Mouse (Mus musculus) lung, embryonic 14.5 days (tissue): ENCODE measurements around the gene Akt1. TPM values are rescaled to one million over a fixed set of nuclear protein-coding genes. Genes with fewer than 3 reads are reported as not detected.
A peak's percentile ranks its signal among the peaks of the same experiment; 100 is the strongest.

Source experiments
- ATAC-seq: fragments of 200-750 bp; cut with Nextera tagmentation; 2 replicates; pipeline ENCODE4 v1.8.0; 2017; ENCODE audit warnings: mild to moderate bottlenecking, moderate TSS enrichment, moderate library complexity; ENCODE audit not compliant: insufficient read depth
- DNase-seq: peaks from one replicate; pipeline ENCODE4 v3.0.0-alpha.2; 2015
- H3K27ac ChIP-seq: fragments of 300-500 bp; sonication (generic); 2 replicates; pipeline ENCODE4 v1.5.1; 2014; ENCODE audit warnings: low read depth, mild to moderate bottlenecking, moderate library complexity
- H3K27me3 ChIP-seq: fragments of 300-500 bp; sonication (generic); 2 replicates; pipeline ENCODE4 v1.6.1; 2014; ENCODE audit warnings: low read length, control low read depth; ENCODE audit not compliant: insufficient read depth
- H3K36me3 ChIP-seq: fragments of 300-500 bp; sonication (generic); 2 replicates; pipeline ENCODE4 v1.6.1; 2014; ENCODE audit warnings: control low read depth; ENCODE audit not compliant: insufficient read depth
- H3K4me1 ChIP-seq: fragments of 300-500 bp; sonication (generic); 2 replicates; pipeline ENCODE4 v1.6.1; 2014; ENCODE audit warnings: antibody characterized with exemption, control low read depth; ENCODE audit not compliant: insufficient read depth
- H3K4me2 ChIP-seq: fragments of 300-500 bp; sonication (generic); 2 replicates; pipeline ENCODE4 v1.6.1; 2014; ENCODE audit warnings: mild to moderate bottlenecking
- H3K4me3 ChIP-seq: fragments of 300-500 bp; sonication (generic); 2 replicates; pipeline ENCODE4 v1.5.1; 2014; ENCODE audit warnings: low read depth, low read length
- H3K9ac ChIP-seq: fragments of 300-500 bp; sonication (generic); 2 replicates; pipeline ENCODE4 v1.6.1; 2014
- H3K9me3 ChIP-seq: fragments of 300-500 bp; sonication (generic); 2 replicates; pipeline ENCODE4 v1.6.1; 2016; ENCODE audit warnings: low read depth, low read length, control low read depth
- CTCF ChIP-seq: IDR thresholded peaks from 2 replicates; pipeline ENCODE4 v1.5.1; 2016; ENCODE audit warnings: antibody characterized with exemption, low read depth
- WGBS: fragments of 180-500 bp; shearing (Covaris S2); extraction: QIAGEN DNeasy Blood & Tissue Kit; methylation state at CpG from one replicate; pipeline ENCODE4 v1.1.7; 2014; 5-methylcytosine and 5-hydroxymethylcytosine counted together
- polyA plus RNA-seq: library from polyadenylated mRNA; unstranded; fragments of >200 nt; fragmentation: Nextera tagmentation; extraction: Ambion mirVana; gene quantifications from 2 replicates; pipeline ENCODE4 v1.2.1, GENCODE M21; 2014

The Akt1 gene
- polyA plus RNA-seq, 1 experiment from 2014 or later: 166 TPM

GRCm38 (mm10) chr12:112660576-112661326 is 13.9 kb downstream of the Akt1 start:
- Histone ChIP-seq H3K27ac (peak overlapping the region; percentile 94), H3K27me3 (no peaks in the 10 kb centered on the region), H3K36me3 (peaks cover 92% of the 10 kb centered on the region), H3K4me3 (no peak overlapping the region), H3K4me1 (peaks cover 59% of the 10 kb centered on the region), H3K4me2 (peak overlapping the region; percentile 57), H3K9me3 (no peaks in the 10 kb centered on the region), H3K9ac (peak overlapping the region; percentile 17; the same call in 1 of the 2 replicates)
- TF ChIP-seq CTCF: peak; percentile 59
- DNase-seq (peak; percentile 98), ATAC-seq (peak; percentile 85)
- 13% methylated on average over 5 of the region's 5 CpGs for WGBS

- Histone ChIP-seq H3K9me3 (no peaks in the 10 kb centered on the region), H3K27me3 (no peaks in the 10 kb centered on the region), H3K36me3 (peaks cover 95% of the 10 kb centered on the region), H3K4me1 (peaks cover 44% of the 10 kb centered on the region), H3K27ac (no peak overlapping the region), H3K4me3 (no peak overlapping the region), H3K9ac (no peak overlapping the region), H3K4me2 (no peak overlapping the region)
- DNase-seq (peak; percentile 58), ATAC-seq (no peak)
- WGBS: 72% methylated on average over 6 of the region's 6 CpGs
- peak; percentile 58 for TF ChIP-seq CTCF
Measured at GRCm38 (mm10) chr12:112659109-112659508, 15.6 kb downstream of the Akt1 start.

- peak; percentile 83 for DNase-seq
- Histone ChIP-seq H3K9me3 (no peaks in the 10 kb centered on the region), H3K4me1 (peaks cover 39% of the 10 kb centered on the region), H3K9ac (no peak overlapping the region), H3K4me3 (no peak overlapping the region), H3K27ac (no peak overlapping the region), H3K27me3 (no peaks in the 10 kb centered on the region), H3K4me2 (no peak overlapping the region), H3K36me3 (peaks cover 95% of the 10 kb centered on the region)
- no peak for ATAC-seq
- no peak for TF ChIP-seq CTCF
- 80% methylated on average over 7 of the region's 7 CpGs for WGBS
Measured at GRCm38 (mm10) chr12:112658619-112659018, 16.1 kb downstream of the Akt1 start.

GRCm38 (mm10) chr12:112654076-112654475 is 20.6 kb downstream of the Akt1 start:
- Histone ChIP-seq H3K9ac (no peak overlapping the region), H3K4me1 (0 out of 2 replicates have a peak, but pooled peaks cover 3% of the 10 kb centered on the region), H3K9me3 (no peaks in the 10 kb centered on the region), H3K4me3 (no peak overlapping the region), H3K4me2 (no peak overlapping the region), H3K27ac (peak overlapping the region; percentile 24; the same call in 1 of the 2 replicates), H3K36me3 (peaks cover 98% of the 10 kb centered on the region), H3K27me3 (no peaks in the 10 kb centered on the region)
- 85% methylated on average over 5 of the region's 5 CpGs for WGBS
- TF ChIP-seq CTCF: no peak
- no peak for DNase-seq
- no peak for ATAC-seq

GRCm38 (mm10) chr12:112653157-112653824 is 21.4 kb downstream of the Akt1 start:
- 37% methylated on average over 7 of the region's 7 CpGs for WGBS
- Histone ChIP-seq H3K9me3 (no peaks in the 10 kb centered on the region), H3K4me2 (no peak overlapping the region), H3K27me3 (no peaks in the 10 kb centered on the region), H3K36me3 (peaks cover 98% of the 10 kb centered on the region), H3K9ac (no peak overlapping the region), H3K4me3 (no peak overlapping the region), H3K27ac (no peak overlapping the region; the same call in 1 of the 2 replicates), H3K4me1 (no peaks in the 10 kb centered on the region)
- peak; percentile 98 for TF ChIP-seq CTCF
- ATAC-seq: peak; percentile 51
- peak; percentile 96 for DNase-seq

GRCm38 (mm10) chr12:112651778-112652439 is 22.8 kb downstream of the Akt1 start:
- Histone ChIP-seq H3K4me2 (no peak overlapping the region), H3K4me1 (no peaks in the 10 kb centered on the region), H3K27ac (no peak overlapping the region), H3K9ac (no peak overlapping the region), H3K36me3 (peaks cover 97% of the 10 kb centered on the region), H3K4me3 (no peak overlapping the region), H3K9me3 (no peaks in the 10 kb centered on the region), H3K27me3 (no peaks in the 10 kb centered on the region)
- ATAC-seq: no peak
- WGBS: 60% methylated on average over 5 of the region's 5 CpGs
- no peak for DNase-seq
- no peak for TF ChIP-seq CTCF

GRCm38 (mm10) chr12:112648081-112648480 is 26.6 kb downstream of the Akt1 start:
- H3K4me3 ChIP-seq: no peak overlapping the region
- WGBS: 86% methylated on average over 5 of the region's 5 CpGs
- H3K36me3 ChIP-seq: peaks cover 60% of the 10 kb centered on the region
- ATAC-seq: no peak
- no peak overlapping the region for H3K27ac ChIP-seq
- H3K9ac ChIP-seq: no peak overlapping the region
- no peak for TF ChIP-seq CTCF
- peaks cover 4% of the 10 kb centered on the region; the same call in 1 of the 2 replicates for H3K4me1 ChIP-seq
- no peak overlapping the region for H3K4me2 ChIP-seq
- no peaks in the 10 kb centered on the region for H3K27me3 ChIP-seq
- no peak for DNase-seq
- no peaks in the 10 kb centered on the region for H3K9me3 ChIP-seq
